Mouse (Mus musculus): ENCODE measurements at regions not wholly inside any gene's neighbourhood (a gene's known extent, or its start where the extent isn't known, plus 50 kb on each side); places are given as distances from the start of the nearest gene placed in this dataset.

DNA sequence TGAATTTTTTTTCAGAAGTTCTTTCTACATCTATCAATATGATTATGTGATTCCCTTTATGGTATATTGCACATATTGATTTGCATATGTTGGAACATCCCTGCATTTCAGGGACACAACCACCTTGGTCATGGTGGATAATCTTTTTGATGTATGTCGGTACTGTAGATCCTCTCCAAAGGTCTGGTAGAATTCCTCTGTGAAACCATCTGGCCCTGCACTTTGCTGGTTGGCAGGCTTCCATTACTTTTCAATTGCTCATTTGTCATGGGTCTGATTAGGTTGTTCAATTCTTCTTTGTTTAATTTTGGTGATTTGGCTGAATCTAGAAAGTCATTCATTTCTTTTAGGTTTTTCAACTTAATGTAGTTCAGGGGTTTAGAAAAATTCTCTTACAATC lies 288.2 kb downstream of the Col12a1 start:
- DNase-seq (ENCODE audit: low spot score in 2 of 2), result no peak

DNA sequence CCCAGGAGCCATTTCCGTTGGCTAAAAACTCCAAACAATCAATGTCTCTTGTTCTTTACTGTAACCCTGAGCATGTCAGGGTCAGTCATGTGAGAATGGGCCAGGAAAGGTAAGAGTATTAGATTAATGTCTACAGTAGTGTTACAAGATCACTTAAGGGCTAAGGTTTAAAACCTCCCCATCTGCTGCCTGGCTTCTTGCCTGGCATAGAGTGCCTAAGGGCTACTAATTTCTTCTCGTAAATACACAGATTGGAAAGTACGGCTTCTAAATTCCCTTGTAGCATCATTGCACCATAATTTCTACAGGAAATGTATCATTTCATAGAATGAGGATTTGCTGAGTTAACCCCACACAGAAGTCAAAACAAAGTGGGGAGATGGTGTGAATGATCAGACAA lies 281.0 kb downstream of the Col12a1 start:
- no peak for DNase-seq (ENCODE audit: low spot score in 2 of 2)

DNA sequence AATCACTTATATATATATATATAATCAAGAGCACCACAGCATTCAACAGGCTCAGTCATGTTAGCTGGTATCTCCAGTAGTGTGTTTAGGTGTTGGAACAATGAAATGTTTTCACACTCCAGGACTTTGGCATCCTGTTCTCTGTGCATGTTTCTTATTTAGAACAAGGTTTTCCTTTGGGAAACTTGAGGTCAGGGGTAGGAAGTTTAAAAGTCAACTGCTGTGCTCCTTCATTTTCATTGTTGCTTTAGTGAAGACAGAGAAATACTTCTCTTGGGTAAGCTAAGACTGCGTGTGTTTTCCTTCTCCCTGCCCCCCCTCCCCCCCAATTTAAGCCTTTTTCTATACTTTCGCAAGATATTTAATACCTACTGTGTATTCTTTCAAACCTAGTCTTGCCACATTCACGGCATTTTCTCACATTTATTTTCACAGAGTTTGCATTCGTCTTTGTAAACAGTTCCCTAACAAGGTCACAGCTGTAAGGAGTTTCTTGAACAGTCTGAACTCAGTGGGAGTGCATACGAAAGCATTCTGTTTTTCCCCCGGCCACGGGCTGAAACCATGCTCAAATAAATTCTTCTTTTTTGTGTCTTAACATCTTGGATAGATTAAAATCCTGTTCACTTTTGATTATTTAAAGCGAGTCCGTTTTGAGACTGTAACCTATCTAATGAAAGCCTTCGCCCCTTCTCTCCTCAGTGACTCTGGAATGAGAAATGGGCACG lies 279.2 kb downstream of the Col12a1 start:
- DNase-seq (ENCODE audit: low spot score in 2 of 2), result no peak

DNA sequence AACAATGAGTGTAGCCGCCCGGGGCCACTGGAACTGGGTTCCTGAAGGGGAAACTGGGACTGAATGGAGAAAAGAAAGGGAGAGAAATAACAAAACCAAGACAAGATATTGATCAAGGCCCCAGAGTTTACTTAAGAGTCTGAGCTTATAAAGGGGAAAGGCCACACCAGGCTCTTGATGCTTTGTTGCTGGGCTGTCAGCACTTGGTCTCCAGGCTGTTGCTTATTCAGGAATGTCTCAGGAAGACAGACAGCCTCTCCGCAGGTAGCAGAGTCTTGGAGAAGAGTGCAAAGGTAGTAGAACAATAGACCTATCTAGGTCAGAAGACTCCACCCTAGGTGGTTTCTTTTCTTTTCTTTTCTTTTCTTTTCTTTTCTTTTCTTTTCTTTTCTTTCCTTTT lies 263.4 kb downstream of the Col12a1 start:
- no peak for DNase-seq (ENCODE audit: low spot score in 2 of 2)

DNA sequence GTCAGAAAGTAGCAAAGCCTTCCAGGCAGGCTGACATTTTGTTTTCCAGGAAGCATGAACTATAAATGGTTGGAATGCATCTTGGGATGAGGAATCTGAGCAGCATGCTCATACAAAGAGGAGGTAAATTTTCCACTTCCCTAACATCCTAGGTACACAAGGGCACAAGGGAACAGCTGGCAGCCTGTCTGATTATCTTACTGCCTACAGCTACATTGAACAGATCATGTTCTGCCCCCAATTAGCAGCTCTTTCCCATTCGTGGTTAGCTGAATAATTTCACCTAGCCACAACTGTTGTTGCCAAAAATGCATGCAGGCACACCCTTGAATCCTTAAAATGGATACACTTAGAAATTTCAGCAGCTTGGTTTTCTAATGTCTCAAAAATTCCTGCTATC lies 239.5 kb downstream of the Col12a1 start:
- no peak for DNase-seq (ENCODE audit: low spot score in 2 of 2)

DNA sequence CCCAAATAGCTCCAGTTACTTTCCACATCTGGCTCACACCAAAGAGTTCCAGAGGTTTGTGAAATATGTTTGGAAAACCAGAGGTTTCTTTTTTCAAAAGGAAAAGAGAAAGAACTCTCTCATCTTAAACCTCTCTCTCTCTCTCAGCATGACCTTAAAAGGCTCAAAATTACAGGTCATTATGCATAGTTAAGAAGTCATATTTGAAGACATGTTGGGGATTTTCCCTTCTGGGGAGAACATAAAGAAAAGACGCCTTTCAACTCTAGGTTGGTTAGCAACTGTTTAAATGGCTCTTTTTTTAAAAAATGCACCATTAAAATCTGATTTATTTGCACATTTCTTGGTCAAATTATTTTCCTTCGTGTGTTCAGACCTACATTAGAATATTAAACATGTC lies 218.4 kb downstream of the Col12a1 start:
- DNase-seq (ENCODE audit: low spot score in 2 of 2), result no peak

DNA sequence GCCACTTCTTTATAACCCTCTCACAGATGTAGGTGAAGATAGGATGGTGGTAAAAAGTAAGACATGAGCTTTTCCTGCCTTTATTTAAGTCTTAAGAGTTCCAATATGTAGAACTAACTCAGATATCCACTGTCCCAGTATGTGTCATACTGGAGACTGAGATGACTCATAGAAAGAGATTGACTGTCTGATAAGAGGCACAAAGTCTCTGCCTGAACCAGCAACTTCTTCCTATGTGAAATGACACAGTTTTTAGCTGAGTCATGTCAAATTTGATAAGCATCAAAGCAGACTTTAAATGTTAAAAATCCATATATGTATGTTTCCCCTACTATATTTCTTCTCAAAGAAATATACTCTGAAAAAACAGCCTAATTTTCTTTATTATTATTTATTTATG lies 216.6 kb downstream of the Col12a1 start:
- no peak for DNase-seq (ENCODE audit: low spot score in 2 of 2)

DNA sequence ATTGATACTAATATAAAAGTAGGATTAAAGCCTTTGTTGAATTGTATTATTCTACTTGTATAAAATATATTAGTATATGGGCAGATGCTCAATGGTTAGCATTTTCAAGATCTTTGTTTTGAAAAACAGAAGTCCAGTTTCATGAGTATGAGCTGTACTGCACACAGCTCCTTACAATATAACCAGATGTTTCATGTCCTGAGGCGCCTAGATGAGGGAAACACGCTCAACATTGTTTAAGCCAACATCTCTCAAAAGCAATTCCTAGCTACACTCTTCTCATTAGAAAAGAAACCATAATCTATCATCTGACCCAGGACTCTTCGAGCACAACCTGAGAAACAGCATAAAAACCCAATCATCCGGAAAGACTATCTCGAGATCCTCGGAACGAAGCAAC lies 202.2 kb downstream of the Col12a1 start:
- no peak for DNase-seq (ENCODE audit: low spot score in 2 of 2)

DNA sequence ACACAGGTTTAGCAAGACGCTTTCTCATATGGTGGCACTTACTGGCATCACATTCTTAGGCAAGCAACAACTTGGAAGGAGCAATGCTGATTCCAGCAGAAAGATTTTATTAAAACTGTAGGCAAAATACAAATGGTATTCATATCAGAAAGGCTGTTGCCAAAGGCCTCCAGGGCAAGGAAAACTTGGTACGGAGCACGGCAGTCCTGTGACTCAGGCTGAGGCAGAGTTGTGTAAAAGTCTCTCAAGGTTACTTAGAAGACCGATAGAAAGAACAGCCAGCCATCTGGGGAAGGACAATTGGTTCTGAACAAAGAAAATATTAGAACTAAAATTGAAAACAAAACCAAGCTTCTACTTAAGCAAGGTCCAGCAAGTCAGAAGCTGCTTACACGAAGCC lies 201.2 kb downstream of the Col12a1 start:
- no peak for DNase-seq (ENCODE audit: low spot score in 2 of 2)

DNA sequence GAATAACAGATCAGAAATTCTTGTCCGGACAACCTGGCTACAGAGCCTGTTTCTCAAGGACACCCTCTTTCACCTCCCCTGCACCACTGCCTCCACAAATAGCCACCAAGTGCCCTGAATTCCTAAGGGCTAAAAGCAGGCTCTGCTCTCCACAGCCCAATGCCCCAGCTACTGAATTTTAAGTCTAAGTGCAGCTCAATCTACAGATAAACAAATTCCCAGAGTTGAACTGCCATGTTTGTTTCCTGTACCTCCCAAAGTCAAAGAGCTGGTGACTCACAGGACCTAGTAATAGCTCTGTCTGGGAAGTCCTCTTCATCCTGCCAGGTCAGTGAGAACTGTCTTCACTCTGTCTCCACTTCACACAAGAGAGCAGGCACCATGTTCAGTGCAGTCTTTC lies 200.0 kb downstream of the Col12a1 start:
- DNase-seq (ENCODE audit: low spot score in 2 of 2), result peak; percentile 29 to 42

DNA sequence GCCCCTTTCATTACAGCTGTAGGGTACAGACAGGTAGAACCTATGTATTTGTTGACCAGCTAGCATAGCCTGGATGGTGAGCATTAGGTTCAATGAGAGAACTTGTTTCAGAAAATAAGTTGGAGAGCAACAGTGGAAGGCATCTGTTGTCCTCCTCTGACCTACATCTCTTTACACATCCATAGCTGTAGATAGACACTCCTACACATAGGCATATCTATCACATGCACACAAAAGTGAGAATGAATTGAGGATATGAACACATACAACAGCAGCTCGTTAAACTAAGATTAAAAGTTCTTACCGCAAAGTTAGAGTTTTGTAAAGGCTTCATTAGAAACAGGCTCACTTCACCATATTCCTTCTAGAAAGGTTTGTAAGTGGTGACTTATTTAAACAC lies 198.1 kb downstream of the Col12a1 start:
- DNase-seq (ENCODE audit: low spot score in 2 of 2), result no peak

DNA sequence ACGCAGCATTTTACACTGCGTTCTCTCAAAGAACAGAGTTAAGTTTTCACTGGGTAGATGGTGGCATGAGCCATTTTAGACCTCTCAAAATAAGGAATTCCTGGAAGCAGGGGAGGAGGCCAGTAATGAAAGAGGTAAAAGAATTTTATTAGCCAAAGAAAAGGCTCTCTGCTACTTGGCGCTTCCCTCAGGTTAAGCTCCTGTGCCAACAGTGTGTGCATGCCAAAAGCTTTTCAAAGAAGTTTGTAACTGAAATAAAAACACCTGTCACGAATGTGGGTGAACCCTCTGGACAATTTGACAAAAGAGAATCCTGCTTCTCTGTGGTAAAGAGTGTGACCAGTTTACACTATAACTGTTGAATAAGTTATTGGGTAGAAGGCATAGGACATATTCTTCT lies 195.6 kb downstream of the Col12a1 start:
- DNase-seq (ENCODE audit: low spot score in 2 of 2), result no peak

DNA sequence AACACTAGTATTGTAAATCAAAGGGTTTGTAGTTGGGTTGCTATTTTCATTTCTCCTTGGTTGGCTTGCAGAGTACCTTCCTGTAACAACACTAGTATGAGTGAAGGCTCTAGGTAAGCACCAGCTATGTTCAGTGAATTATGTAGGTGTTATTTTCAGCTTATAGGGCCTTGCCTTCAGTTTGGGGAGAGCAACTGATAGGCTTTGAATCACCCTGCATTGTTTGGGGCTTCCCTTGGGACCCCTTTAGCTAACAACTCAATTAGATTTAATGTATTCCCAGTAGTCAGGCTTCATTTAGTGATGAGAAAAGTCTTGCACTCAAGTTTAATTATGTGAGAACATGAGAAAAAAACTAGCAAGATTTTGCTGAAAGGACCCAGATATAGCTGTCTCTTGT lies 193.6 kb downstream of the Col12a1 start:
- DNase-seq (ENCODE audit: low spot score in 2 of 2), result no peak

DNA sequence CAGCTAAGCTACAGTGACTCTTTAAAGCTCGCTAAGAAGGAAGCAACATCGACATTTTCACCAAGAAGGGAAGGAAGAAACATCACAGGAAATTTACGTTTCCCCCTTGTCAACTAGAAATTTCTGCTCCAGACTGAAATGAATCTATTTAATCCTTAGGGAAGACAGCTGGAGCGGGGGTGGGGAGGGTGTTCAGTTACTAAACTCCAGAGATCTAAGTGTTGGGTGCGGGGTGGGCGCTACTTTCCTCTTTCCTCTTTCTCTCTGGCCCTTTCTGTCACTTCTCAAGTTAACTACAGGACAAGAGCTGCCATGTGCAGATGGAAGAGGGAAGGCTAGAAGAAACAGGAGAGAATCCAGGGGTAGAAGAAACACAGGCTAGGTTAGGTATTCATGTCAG lies 192.2 kb downstream of the Col12a1 start:
- no peak for DNase-seq (ENCODE audit: low spot score in 2 of 2)

DNA sequence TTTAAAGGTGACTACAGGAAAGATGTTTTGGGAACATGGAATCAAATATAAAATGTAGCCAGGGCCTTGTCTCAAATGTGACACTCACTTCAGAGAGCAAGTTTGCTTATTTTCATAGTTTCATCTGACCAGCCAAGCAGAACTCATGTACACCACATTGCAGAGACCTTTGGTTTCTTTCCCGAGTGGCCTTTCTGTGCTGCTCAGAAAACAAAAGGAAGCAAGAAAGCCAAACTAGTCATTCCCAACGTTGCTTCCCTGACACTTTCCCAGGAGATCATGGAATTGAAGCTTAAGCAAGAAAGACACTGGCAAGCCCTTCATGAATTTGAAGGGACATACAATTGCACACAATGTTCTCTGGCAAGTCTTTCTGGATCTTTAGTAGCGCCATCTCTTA lies 191.3 kb downstream of the Col12a1 start:
- no peak for DNase-seq (ENCODE audit: low spot score in 2 of 2)

Data from heart, adult 9 months (tissue).